8 mouse cellular contexts compared by ENCODE assay signal in the genomic region with DNA sequence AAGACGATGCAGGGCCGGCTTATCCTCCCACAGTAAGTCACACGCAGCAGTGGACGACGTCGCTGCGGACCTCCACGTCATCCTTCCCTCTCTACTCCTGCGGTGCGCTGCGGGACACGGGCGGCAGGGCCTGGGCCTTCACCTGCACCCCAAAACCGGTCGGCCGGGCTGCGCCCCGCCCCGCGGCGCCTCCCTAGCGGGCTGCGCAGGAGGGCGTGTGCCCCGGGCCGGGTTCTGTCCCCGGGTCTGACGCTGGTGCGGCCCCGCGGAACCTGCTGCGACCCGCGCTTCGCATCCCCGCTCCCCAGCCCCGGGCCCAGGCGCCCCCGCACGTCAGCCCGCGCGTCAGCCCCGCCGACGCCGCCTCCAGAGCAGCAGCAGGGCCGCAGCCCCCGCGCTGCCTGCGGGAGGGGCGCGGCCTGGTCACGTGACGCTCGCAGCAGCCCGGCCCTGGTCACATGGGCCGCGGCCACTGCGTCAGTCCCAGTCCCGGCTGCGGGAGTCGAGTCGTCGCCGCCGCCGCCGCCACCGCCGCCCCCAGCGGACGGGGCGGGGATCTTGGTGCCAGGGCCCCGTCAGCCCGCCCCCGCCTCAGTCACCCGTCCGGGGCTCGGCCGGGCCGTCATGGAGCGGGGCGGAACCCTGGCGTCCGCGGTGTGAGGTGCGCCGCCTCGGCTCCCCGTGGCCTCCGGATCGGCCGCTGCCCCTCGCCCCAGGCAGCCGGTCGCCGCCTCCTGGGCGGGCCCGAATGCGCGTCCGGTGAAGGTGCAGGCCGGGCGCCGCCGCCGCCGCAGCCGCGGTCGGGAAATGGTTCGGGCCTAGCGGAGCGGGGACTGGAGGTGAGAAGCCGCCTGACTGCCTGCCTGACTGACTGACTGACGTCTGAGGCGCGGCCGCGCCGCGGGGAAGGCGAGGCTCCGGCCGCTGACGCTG. TPM values are rescaled to one million over a fixed set of nuclear protein-coding genes. Genes with fewer than 3 reads are reported as not detected.
A peak's percentile ranks its signal among the peaks of the same experiment; 100 is the strongest.
DNase-seq lines count a peak whose midpoint lies in the region; ATAC-seq and TF ChIP-seq lines count a peak whose summit lies in the region.

Gene Aff4, plus strand, starts transcription at position 543 of the 933 bp plus-strand sequence.

- peak within 1 kb of the TSS; percentile 79 for H3K4me2 ChIP-seq in forebrain, embryonic 16.5 days (ENCODE audit: low read length)
- H3K4me2 ChIP-seq in neural tube, embryonic 15.5 days: peak within 1 kb of the TSS; percentile 76

- in situ Hi-C loops in ES-E14 (cut with MboI; ENCODE audit: low sequenced_read_pairs in 2 of 2, unreplicated experiment in 2 of 2): no loop called here

- peak; percentile 36 for TF ChIP-seq CTCF in layer of hippocampus, adult 2 months (conservative IDR thresholded peaks at IDR 0.05)
- no peak for TF ChIP-seq CTCF in lung, adult 2 months (IDR thresholded peaks at IDR 0.05; ENCODE audit: insufficient read depth, low read length)

- ATAC-seq in forebrain, embryonic 16.5 days: peak; percentile 95
- peak; percentile 96 for ATAC-seq in neural tube, embryonic 15.5 days (ENCODE audit: low FRiP score)

- no peaks in the 10 kb centered on the region for H3K27me3 ChIP-seq in forebrain, embryonic 16.5 days (replicated peaks; ENCODE audit: control insufficient read depth, insufficient read depth, low read length)
- H3K27me3 ChIP-seq in neural tube, embryonic 15.5 days (replicated peaks): no peaks in the 10 kb centered on the region

- no peaks in the 10 kb centered on the region for H3K9me3 ChIP-seq in ES-E14 (ENCODE audit: control insufficient read depth, insufficient read depth, low read depth, low read length)
- no peaks in the 10 kb centered on the region for H3K9me3 ChIP-seq in forebrain, embryonic 16.5 days (ENCODE audit: control insufficient read depth, low read length)
- H3K9me3 ChIP-seq in neural tube, embryonic 15.5 days (replicated peaks): no peaks in the 10 kb centered on the region

- intact Hi-C loops in heart, postnatal 25 days (cut with DNase I): loop anchor here (5.0 kb wide), 1 partner anchor 43 kb away; no protein-coding TSS in a partner anchor

- peak; percentile 56 for TF ChIP-seq POLR2A in lung, adult 2 months (IDR thresholded peaks at IDR 0.05; ENCODE audit: borderline replicate concordance, extremely low read depth, low read depth, low read length)

- H3K4me3 ChIP-seq in ES-E14 (ENCODE audit: insufficient read depth in 1 of 2, low read depth in 1 of 2, low read length in 2 of 2, poor library complexity in 1 of 2, severe bottlenecking in 1 of 2): peak within 1 kb of the TSS; percentile 84 to 98
- peak within 1 kb of the TSS; percentile 94 for H3K4me3 ChIP-seq in forebrain, embryonic 16.5 days (replicated peaks; ENCODE audit: low read length)
- H3K4me3 ChIP-seq in layer of hippocampus, adult 2 months: peak within 1 kb of the TSS; percentile 92
- peak within 1 kb of the TSS; percentile 95 for H3K4me3 ChIP-seq in lung, adult 2 months (replicated peaks; ENCODE audit: extremely low read depth, low read depth, low read length)
- H3K4me3 ChIP-seq in neural tube, embryonic 15.5 days (replicated peaks): peak within 1 kb of the TSS; percentile 96

- H3K27ac ChIP-seq in ES-E14 (ENCODE audit: insufficient read depth, low read depth, low read length, poor library complexity, severe bottlenecking): peak within 1 kb of the TSS; percentile 98
- peak within 1 kb of the TSS; percentile 98 for H3K27ac ChIP-seq in forebrain, embryonic 16.5 days (ENCODE audit: low read length)
- peak within 1 kb of the TSS; percentile 100 for H3K27ac ChIP-seq in layer of hippocampus, adult 2 months
- peak within 1 kb of the TSS; percentile 99 for H3K27ac ChIP-seq in neural tube, embryonic 15.5 days (replicated peaks)

- 0% methylated on average over 122 of the region's 127 CpGs for WGBS in forebrain, embryonic 16.5 days
- WGBS in lung, adult 2 months: under 1% methylated on average over 123 of the region's 127 CpGs
- WGBS in neural tube, embryonic 15.5 days: under 1% methylated on average over 109 of the region's 127 CpGs

- H3K9ac ChIP-seq in ES-E14 (ENCODE audit: insufficient read depth, low read depth, low read length, poor library complexity, severe bottlenecking): peak within 1 kb of the TSS; percentile 98
- peak within 1 kb of the TSS; percentile 97 for H3K9ac ChIP-seq in forebrain, embryonic 16.5 days (replicated peaks; ENCODE audit: low read depth, low read length)
- peak within 1 kb of the TSS; percentile 99 for H3K9ac ChIP-seq in neural tube, embryonic 15.5 days (replicated peaks)

- peak; percentile 50 for DNase-seq in ES-E14 (ENCODE audit: low read depth, low spot score)
- peak; percentile 94 for DNase-seq in cerebellum, adult 11-12 months
- peak; percentile 87 for DNase-seq in heart, postnatal 25 days (ENCODE audit: low spot score)
- peak; percentile 86 to 87 for DNase-seq in layer of hippocampus, adult 2 months (ENCODE audit: low spot score in 2 of 2)
- peak; percentile 89 for DNase-seq in lung, adult 2 months
- peak; percentile 90 for DNase-seq in testis, postnatal 10 days (ENCODE audit: low spot score)

- H3K36me3 ChIP-seq in ES-E14 (ENCODE audit: control insufficient read depth, insufficient read depth, low read length, poor library complexity, severe bottlenecking): no peaks in the 10 kb centered on the region
- H3K36me3 ChIP-seq in forebrain, embryonic 16.5 days (ENCODE audit: control insufficient read depth, insufficient read depth): no peaks in the 10 kb centered on the region
- no peaks in the 10 kb centered on the region for H3K36me3 ChIP-seq in neural tube, embryonic 15.5 days

- peaks cover 4 to 9% of the 10 kb centered on the region in 2 experiments; a peak in 3 of 4 replicates for H3K4me1 ChIP-seq in ES-E14 (ENCODE audit: control insufficient read depth in 2 of 2, insufficient read depth in 2 of 2, low read length in 2 of 2, poor library complexity in 1 of 2)
- H3K4me1 ChIP-seq in forebrain, embryonic 16.5 days (replicated peaks; ENCODE audit: control insufficient read depth, insufficient read depth, low read length): peaks cover 7% of the 10 kb centered on the region
- H3K4me1 ChIP-seq in lung, adult 2 months (ENCODE audit: control insufficient read depth, insufficient read depth, low read length): no peaks in the 10 kb centered on the region; the same call in none of the 2 replicates
- peaks cover 15% of the 10 kb centered on the region for H3K4me1 ChIP-seq in neural tube, embryonic 15.5 days

TF ChIP-seq in ES-E14, 5 proteins besides CTCF, POLR2A, EP300 and RAD21:
- TF ChIP-seq ZC3H11A (IDR thresholded peaks at IDR 0.05; ENCODE audit: borderline replicate concordance, low read depth, low read length): no peak
- peak; percentile 57; the same call in 1 of the 2 replicates for TF ChIP-seq HCFC1 (IDR thresholded peaks at IDR 0.05; ENCODE audit: borderline replicate concordance, insufficient read depth, low read length)
- no peak for TF ChIP-seq ZNF384 (IDR thresholded peaks at IDR 0.05; ENCODE audit: low read depth, low read length)
- no peak for TF ChIP-seq MAFK (IDR thresholded peaks at IDR 0.05; ENCODE audit: insufficient read depth, low read depth, low read length)

RNA-seq across cellular contexts. Expression of gene Aff4, which starts in this region (rescaled TPM):
- total RNA-seq in ES-E14 (2012; rRNA removed): 82.2 and 97.2 TPM in 2 replicates
- polyA plus RNA-seq in forebrain, embryonic 16.5 days (2015; fragmentation: Nextera tagmentation; extraction: Ambion mirVana): 62.0 and 68.8 TPM in 2 replicates
- 10 to 100 TPM; 84.5 to 91.1 TPM for total RNA-seq in heart, postnatal 25 days (2021)
- 100 to 1,000 TPM; 241 to 245 TPM for total RNA-seq in layer of hippocampus, adult 2 months (2021)
- polyA plus RNA-seq in lung, adult 2 months (2012; rRNA removed): 14.0 and 20.4 TPM in 2 replicates
- polyA plus RNA-seq in neural tube, embryonic 15.5 days (2015; fragmentation: Nextera tagmentation; extraction: Ambion mirVana): 35.5 and 40.1 TPM in 2 replicates

Comparison
In these comparisons a context has a peak if more than half of its experiments do, and no peak if none do; other contexts are left out.
1. Peak in every context shown above with its lines: DNase-seq, ATAC-seq, H3K4me3 ChIP-seq and H3K27ac ChIP-seq.